Mouse (Mus musculus) heart, postnatal 4 days (tissue): ENCODE measurements around the gene Slc35e3. TPM values are rescaled to one million over a fixed set of nuclear protein-coding genes. Genes with fewer than 3 reads are reported as not detected.
A peak's percentile ranks its signal among the peaks of the same experiment; 100 is the strongest.

ENCODE experiments used
- DNase-seq: peaks from one replicate; pipeline ENCODE4 v3.0.0; 2021
- total RNA-seq, 2 experiments: library from RNA; stranded (reverse); gene quantifications; 2 replicates each; pipeline ENCODE4 v1.2.3; 2021

The Slc35e3 gene
- total RNA-seq = 1 to 10 TPM; 7.3 to 8.8 TPM

- DNase-seq = peak; percentile 98
Measured at GRCm38 (mm10) chr10:117746297-117746883, at the start of gene Slc35e3. Gene Slc35e3, minus strand, starts transcription at chr10:117746365.

- DNase-seq = no peak
Measured at GRCm38 (mm10) chr10:117795206-117795605, 49.0 kb upstream of the Slc35e3 start.

GRCm38 (mm10) chr10:117793436-117794030 lies 47.4 kb upstream of the Slc35e3 start:
- DNase-seq = no peak

GRCm38 (mm10) chr10:117792141-117793091 lies 46.3 kb upstream of the Slc35e3 start, which contains the start of gene Nup107:
Gene Nup107, minus strand, starts transcription at chr10:117792705.
- peak; percentile 100 for DNase-seq

GRCm38 (mm10) chr10:117791171-117791470 lies 45.0 kb upstream of the Slc35e3 start:
- no peak for DNase-seq

GRCm38 (mm10) chr10:117790421-117791170 lies 44.4 kb upstream of the Slc35e3 start:
- DNase-seq = no peak

- no peak for DNase-seq
Measured at GRCm38 (mm10) chr10:117790011-117790410, 43.8 kb upstream of the Slc35e3 start.

GRCm38 (mm10) chr10:117784646-117785045 lies 38.5 kb upstream of the Slc35e3 start:
- DNase-seq = no peak

- DNase-seq = no peak
Measured at GRCm38 (mm10) chr10:117783786-117784420, 37.7 kb upstream of the Slc35e3 start.

GRCm38 (mm10) chr10:117782491-117783260 lies 36.5 kb upstream of the Slc35e3 start:
- DNase-seq = no peak

- no peak for DNase-seq
Measured at GRCm38 (mm10) chr10:117782056-117782455, 35.9 kb upstream of the Slc35e3 start.

- DNase-seq = no peak
Measured at GRCm38 (mm10) chr10:117781021-117781725, 35.0 kb upstream of the Slc35e3 start.

- DNase-seq = no peak
Measured at GRCm38 (mm10) chr10:117780306-117780911, 34.2 kb upstream of the Slc35e3 start.

- DNase-seq = no peak
Measured at GRCm38 (mm10) chr10:117779581-117780305, 33.6 kb upstream of the Slc35e3 start.

- DNase-seq = no peak
Measured at GRCm38 (mm10) chr10:117778951-117779350, 32.8 kb upstream of the Slc35e3 start.

- DNase-seq = no peak
Measured at GRCm38 (mm10) chr10:117778328-117778910, 32.3 kb upstream of the Slc35e3 start.

GRCm38 (mm10) chr10:117777501-117778327 lies 31.5 kb upstream of the Slc35e3 start:
- DNase-seq = no peak

- DNase-seq = no peak
Measured at GRCm38 (mm10) chr10:117777103-117777470, 30.9 kb upstream of the Slc35e3 start.
